ENCODE assay signal across 7 mouse cellular contexts in genomic region chr9:119101992-119102782, GRCm38 (mm10). TPM values are rescaled to one million over a fixed set of nuclear protein-coding genes. Genes with fewer than 3 reads are reported as not detected.
DNase-seq lines count a peak whose midpoint lies in the region; ATAC-seq lines count a peak whose summit lies in the region.

Dlec1 (plus strand) TSS chr9:119102478.

- ATAC-seq in activated CD4-positive, CD25-positive, alpha-beta regulatory T cell, adult 4 months = peak; percentile 83
- peak; percentile 94 for ATAC-seq in common myeloid progenitor, adult 5-6 weeks (replicated peaks; ENCODE audit: low read depth, poor library complexity, severe bottlenecking)
- ATAC-seq in inflammation-experienced regulatory T-cells, adult 6 months = peak; percentile 89

- DNase-seq in gastrocnemius, postnatal 14 days = peak; percentile 49
- peak; percentile 64 to 76 for DNase-seq in left cerebral cortex, adult 8-10 months (ENCODE audit: low spot score in 2 of 2)
- DNase-seq in right cerebral cortex, postnatal 25 days = peak; percentile 83

- WGBS in macrophage (ENCODE audit: missing documents) = 3% methylated on average over 44 of the region's 44 CpGs

- H3K27ac ChIP-seq in macrophage = no peak within 1 kb of the TSS

- peak within 1 kb of the TSS; percentile 47 for H3K4me3 ChIP-seq in macrophage (ENCODE audit: inconsistent target)

- H3K36me3 ChIP-seq in macrophage (ENCODE audit: inconsistent target) = no peaks in the 10 kb centered on the region

- no peaks in the 10 kb centered on the region for H3K79me2 ChIP-seq in macrophage (ENCODE audit: inconsistent target)

- intact Hi-C loops in gastrocnemius, postnatal 14 days (cut with DNase I; ENCODE audit: low total_unique reads) = loop anchor here (10.0 kb wide), 1 partner anchor 93 kb away; no protein-coding TSS in a partner anchor

RNA-seq across cellular contexts. Expression of gene Dlec1, which starts in this region (rescaled TPM):
- under 1 TPM in 1 of 2 experiments, not detected in 1; 0.52 TPM for polyA plus RNA-seq in activated CD4-positive, CD25-positive, alpha-beta regulatory T cell, adult 4 months (2017; shearing (Covaris generic))
- not detected in 2 replicates for total RNA-seq in common myeloid progenitor, adult 5-6 weeks (2017)
- under 1 TPM in 1 of 2 experiments, not detected in 1; 0.12 TPM for total RNA-seq in gastrocnemius, postnatal 14 days (2021)
- under 1 TPM in 2 of 3 experiments, not detected in 1; 0.15 to 0.34 TPM for polyA plus RNA-seq in inflammation-experienced regulatory T-cells, adult 6 months (2017; shearing (Covaris generic))
- 1 to 10 TPM; 1.7 to 8.5 (median 2.7) TPM for total RNA-seq in left cerebral cortex, adult 8-10 months (2022)
- total RNA-seq in macrophage (2018; cell fraction: chromatin; rRNA removed) = 1 to 10 TPM in 15 of 26 experiments, under 1 TPM in 8, not detected in 3; 0.16 to 3.7 (median 1.3) TPM
- total RNA-seq in macrophage (2018; cell fraction: cytosol; rRNA removed) = under 1 TPM in 23 of 26 experiments, not detected in 3; 0.05 to 0.68 (median 0.11) TPM
- total RNA-seq in macrophage (2018; cell fraction: nucleus; rRNA removed) = 1 to 10 TPM in 7 of 26 experiments, under 1 TPM in 16, not detected in 3; 0.23 to 2.1 (median 0.67) TPM
- polyA plus RNA-seq in macrophage (2018) = 0.06 to 0.12 TPM (median 0.10 TPM) in 3 replicates

Comparison
In these comparisons a context has a peak if more than half of its experiments do, and no peak if none do; other contexts are left out.
1. Peak in ATAC-seq in activated CD4-positive, CD25-positive, alpha-beta regulatory T cell, adult 4 months; RNA of the gene not detected or under 1 TPM.
2. Peak in ATAC-seq in common myeloid progenitor, adult 5-6 weeks; RNA of the gene not detected or under 1 TPM.
3. Peak in DNase-seq in gastrocnemius, postnatal 14 days; RNA of the gene not detected or under 1 TPM.
4. Peak in ATAC-seq in inflammation-experienced regulatory T-cells, adult 6 months; RNA of the gene not detected or under 1 TPM.